Mouse (Mus musculus): ENCODE measurements around the gene Ccdc172.
A peak's percentile ranks its signal among the peaks of the same experiment; 100 is the strongest.

GRCm38 (mm10) chr19:58558352-58558751, 46.6 kb downstream of the Ccdc172 start:
- TF ChIP-seq CTCF (IDR thresholded peaks at IDR 0.05; ENCODE audit: low read depth), result peak; percentile 43; the same call in 1 of the 2 replicates
- TF ChIP-seq EP300 (IDR thresholded peaks at IDR 0.05; ENCODE audit: low read depth), result no peak

Data from liver, embryonic 14.5 days (tissue).